Mouse (Mus musculus): Measurements from ENCODE around the gene C2cd3. TPM values are rescaled to one million over a fixed set of nuclear protein-coding genes. Genes with fewer than 3 reads are reported as not detected.

C2cd3 gene
- polyA plus RNA-seq (2015; fragmentation: Nextera tagmentation; extraction: Ambion mirVana) = 20.3 and 22.4 TPM in 2 replicates

- Histone ChIP-seq H3K9ac (peak within 1 kb of the TSS; percentile 74), H3K9me3 (no peaks in the 10 kb centered on the region), H3K4me2 (peak within 1 kb of the TSS; percentile 63), H3K27ac (peak within 1 kb of the TSS; percentile 89), H3K4me1 (peaks cover 29% of the 10 kb centered on the region), H3K27me3 (replicated peaks) (no peaks in the 10 kb centered on the region), H3K4me3 (peak within 1 kb of the TSS; percentile 68), H3K36me3 (replicated peaks) (no peaks in the 10 kb centered on the region)
- WGBS = under 1% methylated on average over 54 of the region's 54 CpGs
- ATAC-seq (replicated peaks) = peak; percentile 99
Measured at GRCm38 (mm10) chr7:100371495-100372451, at the start of gene C2cd3, which contains the start of gene Ppme1. Gene C2cd3, plus strand, starts transcription at chr7:100372233. Gene Ppme1, minus strand, starts transcription at chr7:100372307.

- 84% methylated on average over 3 of the region's 3 CpGs for WGBS
- H3K9me3 ChIP-seq = no peaks in the 10 kb centered on the region
- H3K27me3 ChIP-seq (replicated peaks) = no peaks in the 10 kb centered on the region
- no peak overlapping the region for H3K4me3 ChIP-seq
- ATAC-seq (replicated peaks) = no peak
- peaks cover 10% of the 10 kb centered on the region for H3K36me3 ChIP-seq (replicated peaks)
- H3K9ac ChIP-seq = no peak overlapping the region
- no peak overlapping the region for H3K4me2 ChIP-seq
- H3K4me1 ChIP-seq = no peaks in the 10 kb centered on the region
- no peak overlapping the region for H3K27ac ChIP-seq
Measured at GRCm38 (mm10) chr7:100323721-100324120, 48.3 kb upstream of the C2cd3 start.

GRCm38 (mm10) chr7:100325482-100325881, 46.6 kb upstream of the C2cd3 start:
- Histone ChIP-seq H3K36me3 (replicated peaks) (peaks cover 23% of the 10 kb centered on the region), H3K9ac (no peak overlapping the region), H3K4me1 (no peaks in the 10 kb centered on the region), H3K4me2 (no peak overlapping the region), H3K27me3 (replicated peaks) (no peaks in the 10 kb centered on the region), H3K4me3 (no peak overlapping the region), H3K27ac (no peak overlapping the region), H3K9me3 (no peaks in the 10 kb centered on the region)
- 83% methylated on average over 6 of the region's 6 CpGs for WGBS
- 0 out of 2 replicates have a peak, but pooled peaks have one; percentile 56 for ATAC-seq (replicated peaks)

- no peak overlapping the region for H3K4me3 ChIP-seq
- H3K27ac ChIP-seq = no peak overlapping the region
- no peak overlapping the region for H3K4me2 ChIP-seq
- ATAC-seq (replicated peaks) = no peak
- no peak overlapping the region for H3K9ac ChIP-seq
- H3K9me3 ChIP-seq = no peaks in the 10 kb centered on the region
- no peaks in the 10 kb centered on the region for H3K27me3 ChIP-seq (replicated peaks)
- 89% methylated on average over 7 of the region's 7 CpGs for WGBS
- peaks cover 40% of the 10 kb centered on the region for H3K36me3 ChIP-seq (replicated peaks)
- no peaks in the 10 kb centered on the region for H3K4me1 ChIP-seq
Measured at GRCm38 (mm10) chr7:100327514-100327913, 44.5 kb upstream of the C2cd3 start.

- no peak for ATAC-seq (replicated peaks)
- Histone ChIP-seq H3K36me3 (replicated peaks) (peaks cover 43% of the 10 kb centered on the region), H3K27ac (no peak overlapping the region), H3K4me3 (no peak overlapping the region), H3K4me2 (no peak overlapping the region), H3K4me1 (no peaks in the 10 kb centered on the region), H3K27me3 (replicated peaks) (no peaks in the 10 kb centered on the region), H3K9me3 (no peaks in the 10 kb centered on the region), H3K9ac (no peak overlapping the region)
- 97% methylated on average over 4 of the region's 4 CpGs for whole genome bisulfite sequencing
Measured at GRCm38 (mm10) chr7:100328636-100329035, 43.4 kb upstream of the C2cd3 start.

- Histone ChIP-seq H3K27ac (no peak overlapping the region), H3K27me3 (replicated peaks) (no peaks in the 10 kb centered on the region), H3K4me1 (no peaks in the 10 kb centered on the region), H3K4me3 (no peak overlapping the region), H3K9me3 (no peaks in the 10 kb centered on the region), H3K36me3 (replicated peaks) (peaks cover 49% of the 10 kb centered on the region), H3K9ac (no peak overlapping the region), H3K4me2 (no peak overlapping the region)
- 96% methylated on average over 3 of the region's 3 CpGs for WGBS
- no peak for ATAC-seq (replicated peaks)
Measured at GRCm38 (mm10) chr7:100331269-100331668, 40.8 kb upstream of the C2cd3 start.

GRCm38 (mm10) chr7:100335921-100336320, 36.1 kb upstream of the C2cd3 start:
- no peaks in the 10 kb centered on the region for H3K27me3 ChIP-seq (replicated peaks)
- H3K4me1 ChIP-seq = no peaks in the 10 kb centered on the region
- no peak overlapping the region for H3K4me2 ChIP-seq
- WGBS = 95% methylated on average over 2 of the region's 2 CpGs
- H3K4me3 ChIP-seq = no peak overlapping the region
- peaks cover 43% of the 10 kb centered on the region for H3K36me3 ChIP-seq (replicated peaks)
- no peak for ATAC-seq (replicated peaks)
- no peak overlapping the region for H3K9ac ChIP-seq
- H3K27ac ChIP-seq = no peak overlapping the region
- no peaks in the 10 kb centered on the region for H3K9me3 ChIP-seq

GRCm38 (mm10) chr7:100354984-100355383, 17.0 kb upstream of the C2cd3 start:
- Histone ChIP-seq H3K9me3 (no peaks in the 10 kb centered on the region), H3K4me1 (no peaks in the 10 kb centered on the region), H3K36me3 (replicated peaks) (peaks cover 3% of the 10 kb centered on the region; the same call in 1 of the 2 replicates), H3K4me3 (no peak overlapping the region), H3K4me2 (no peak overlapping the region), H3K27ac (no peak overlapping the region), H3K27me3 (replicated peaks) (no peaks in the 10 kb centered on the region), H3K9ac (no peak overlapping the region)
- 84% methylated on average over 4 of the region's 4 CpGs for WGBS
- no peak for ATAC-seq (replicated peaks)

GRCm38 (mm10) chr7:100356324-100356723, 15.7 kb upstream of the C2cd3 start:
- Histone ChIP-seq H3K27ac (no peak overlapping the region), H3K9me3 (no peaks in the 10 kb centered on the region), H3K9ac (no peak overlapping the region), H3K4me2 (no peak overlapping the region), H3K4me3 (no peak overlapping the region), H3K36me3 (replicated peaks) (peaks cover 3% of the 10 kb centered on the region; the same call in 1 of the 2 replicates), H3K27me3 (replicated peaks) (no peaks in the 10 kb centered on the region), H3K4me1 (no peaks in the 10 kb centered on the region)
- WGBS = 73% methylated on average over 5 of the region's 5 CpGs
- ATAC-seq (replicated peaks) = no peak

GRCm38 (mm10) chr7:100356768-100357167, 15.3 kb upstream of the C2cd3 start:
- Histone ChIP-seq H3K4me1 (no peaks in the 10 kb centered on the region), H3K27ac (no peak overlapping the region), H3K9me3 (no peaks in the 10 kb centered on the region), H3K4me2 (no peak overlapping the region), H3K9ac (no peak overlapping the region), H3K27me3 (replicated peaks) (no peaks in the 10 kb centered on the region), H3K36me3 (replicated peaks) (peaks cover 3% of the 10 kb centered on the region; the same call in 1 of the 2 replicates), H3K4me3 (no peak overlapping the region)
- WGBS = 90% methylated on average over 1 of the region's 1 CpGs
- ATAC-seq (replicated peaks) = no peak

GRCm38 (mm10) chr7:100357856-100358255, 14.2 kb upstream of the C2cd3 start:
- no peaks in the 10 kb centered on the region for H3K9me3 ChIP-seq
- H3K9ac ChIP-seq = no peak overlapping the region
- no peak overlapping the region for H3K27ac ChIP-seq
- no peak for ATAC-seq (replicated peaks)
- no peaks in the 10 kb centered on the region for H3K4me1 ChIP-seq
- no peak overlapping the region for H3K4me3 ChIP-seq
- peaks cover 3% of the 10 kb centered on the region; the same call in 1 of the 2 replicates for H3K36me3 ChIP-seq (replicated peaks)
- H3K4me2 ChIP-seq = no peak overlapping the region
- no peaks in the 10 kb centered on the region for H3K27me3 ChIP-seq (replicated peaks)

GRCm38 (mm10) chr7:100363162-100363561, 8.9 kb upstream of the C2cd3 start:
- Histone ChIP-seq H3K36me3 (replicated peaks) (no peaks in the 10 kb centered on the region), H3K27ac (no peak overlapping the region), H3K4me1 (no peaks in the 10 kb centered on the region), H3K9me3 (no peaks in the 10 kb centered on the region), H3K27me3 (replicated peaks) (no peaks in the 10 kb centered on the region), H3K9ac (no peak overlapping the region), H3K4me2 (no peak overlapping the region), H3K4me3 (no peak overlapping the region)
- 91% methylated on average over 2 of the region's 2 CpGs for WGBS
- no peak for ATAC-seq (replicated peaks)
